Mouse (Mus musculus): Measurements from ENCODE around the gene Clec16a. TPM values are rescaled to one million over a fixed set of nuclear protein-coding genes. Genes with fewer than 3 reads are reported as not detected.
A peak's percentile ranks its signal among the peaks of the same experiment; 100 is the strongest.

The Clec16a gene
- polyA plus RNA-seq, 1 experiment, result 25.2 TPM

- Histone ChIP-seq H3K27me3 (ENCODE audit: control insufficient read depth, insufficient read depth, low read length) (no peaks in the 10 kb centered on the region), H3K27ac (ENCODE audit: control insufficient read depth, insufficient read depth, low read length) (no peak overlapping the region), H3K36me3 (ENCODE audit: control insufficient read depth, insufficient read depth, low read length) (no peaks in the 10 kb centered on the region), H3K4me3 (ENCODE audit: control insufficient read depth, insufficient read depth, low read length) (no peak overlapping the region), H3K4me1 (replicated peaks; ENCODE audit: control insufficient read depth, insufficient read depth, low read length) (peaks cover 9% of the 10 kb centered on the region)
- WGBS, result 95% methylated on average over 2 of the region's 2 CpGs
- TF ChIP-seq POLR2A (IDR thresholded peaks at IDR 0.05; ENCODE audit: control insufficient read depth, extremely low read depth, insufficient read depth, low read length, poor library complexity) (no peak), CTCF (IDR thresholded peaks at IDR 0.05; ENCODE audit: borderline replicate concordance, control insufficient read depth, extremely low read depth, insufficient read depth, low read length, poor library complexity) (no peak)
- DNase-seq, result no peak
Observed at GRCm38 (mm10) chr16:10549600-10549999, 4.5 kb downstream of the Clec16a start.

DNA sequence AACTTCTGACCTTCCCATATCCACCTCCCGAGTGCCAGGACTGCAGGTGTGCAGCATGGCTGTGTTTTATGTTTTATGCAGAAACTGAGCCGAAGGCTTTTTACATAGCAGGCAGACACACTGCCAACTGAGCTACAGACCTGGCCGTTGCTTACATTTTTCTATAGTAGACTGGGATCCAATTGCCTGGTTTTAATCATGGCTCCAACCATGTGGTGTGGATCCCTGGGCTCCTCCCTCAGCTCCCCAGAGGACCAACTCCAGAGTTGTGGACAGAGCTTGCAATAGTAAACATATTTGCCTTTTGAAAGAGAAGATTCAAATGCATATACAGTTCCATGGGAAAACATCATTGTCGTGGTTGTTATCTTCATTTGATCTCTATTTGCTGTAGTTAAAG is 6.5 kb downstream of the Clec16a start:
- Histone ChIP-seq H3K4me1 (replicated peaks; ENCODE audit: control insufficient read depth, insufficient read depth, low read length) (peaks cover 6% of the 10 kb centered on the region; the same call in 1 of the 2 replicates), H3K27me3 (ENCODE audit: control insufficient read depth, insufficient read depth, low read length) (no peaks in the 10 kb centered on the region), H3K4me3 (ENCODE audit: control insufficient read depth, insufficient read depth, low read length) (no peak overlapping the region), H3K36me3 (ENCODE audit: control insufficient read depth, insufficient read depth, low read length) (no peaks in the 10 kb centered on the region), H3K27ac (ENCODE audit: control insufficient read depth, insufficient read depth, low read length) (no peak overlapping the region)
- 77% methylated on average over 4 of the region's 4 CpGs for WGBS
- DNase-seq, result no peak
- TF ChIP-seq CTCF (IDR thresholded peaks at IDR 0.05; ENCODE audit: borderline replicate concordance, control insufficient read depth, extremely low read depth, insufficient read depth, low read length, poor library complexity) (no peak), POLR2A (IDR thresholded peaks at IDR 0.05; ENCODE audit: control insufficient read depth, extremely low read depth, insufficient read depth, low read length, poor library complexity) (no peak)

DNA sequence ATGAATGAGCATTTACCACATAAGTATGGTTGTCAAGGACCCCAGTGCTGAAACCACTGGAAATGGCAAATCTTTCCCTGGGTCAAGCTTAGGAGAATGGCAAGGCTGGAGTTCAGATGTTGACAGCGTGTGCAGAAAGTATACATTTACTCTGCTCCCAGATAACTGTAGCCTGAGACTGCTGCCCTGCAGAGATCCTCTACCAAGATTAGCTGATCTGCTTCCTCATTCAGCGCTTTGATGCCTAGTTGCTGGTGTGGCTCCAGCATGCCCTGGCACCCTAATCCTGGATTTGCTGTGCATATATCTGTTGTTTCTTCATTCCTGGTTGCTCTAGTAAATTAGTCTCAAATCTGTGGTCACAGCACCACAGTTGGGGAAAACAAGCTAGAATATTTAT is 8.7 kb downstream of the Clec16a start:
- no peak for DNase-seq
- Histone ChIP-seq H3K4me1 (replicated peaks; ENCODE audit: control insufficient read depth, insufficient read depth, low read length) (peaks cover 6% of the 10 kb centered on the region; the same call in 1 of the 2 replicates), H3K27me3 (ENCODE audit: control insufficient read depth, insufficient read depth, low read length) (no peaks in the 10 kb centered on the region), H3K27ac (ENCODE audit: control insufficient read depth, insufficient read depth, low read length) (no peak overlapping the region), H3K36me3 (ENCODE audit: control insufficient read depth, insufficient read depth, low read length) (no peaks in the 10 kb centered on the region), H3K4me3 (ENCODE audit: control insufficient read depth, insufficient read depth, low read length) (no peak overlapping the region)
- WGBS, result 19% methylated on average over 2 of the region's 2 CpGs
- TF ChIP-seq CTCF (IDR thresholded peaks at IDR 0.05; ENCODE audit: borderline replicate concordance, control insufficient read depth, extremely low read depth, insufficient read depth, low read length, poor library complexity) (no peak), POLR2A (IDR thresholded peaks at IDR 0.05; ENCODE audit: control insufficient read depth, extremely low read depth, insufficient read depth, low read length, poor library complexity) (no peak)

- WGBS, result 94% methylated on average over 8 of the region's 8 CpGs
- Histone ChIP-seq H3K27me3 (ENCODE audit: control insufficient read depth, insufficient read depth, low read length) (no peaks in the 10 kb centered on the region), H3K27ac (ENCODE audit: control insufficient read depth, insufficient read depth, low read length) (no peak overlapping the region), H3K36me3 (ENCODE audit: control insufficient read depth, insufficient read depth, low read length) (peaks cover 17% of the 10 kb centered on the region; the same call in 1 of the 2 replicates), H3K4me1 (replicated peaks; ENCODE audit: control insufficient read depth, insufficient read depth, low read length) (no peaks in the 10 kb centered on the region), H3K4me3 (ENCODE audit: control insufficient read depth, insufficient read depth, low read length) (no peak overlapping the region)
- TF ChIP-seq POLR2A (IDR thresholded peaks at IDR 0.05; ENCODE audit: control insufficient read depth, extremely low read depth, insufficient read depth, low read length, poor library complexity) (no peak), CTCF (IDR thresholded peaks at IDR 0.05; ENCODE audit: borderline replicate concordance, control insufficient read depth, extremely low read depth, insufficient read depth, low read length, poor library complexity) (no peak)
- no peak for DNase-seq
Observed at GRCm38 (mm10) chr16:10559991-10560390, 14.9 kb downstream of the Clec16a start.

DNA sequence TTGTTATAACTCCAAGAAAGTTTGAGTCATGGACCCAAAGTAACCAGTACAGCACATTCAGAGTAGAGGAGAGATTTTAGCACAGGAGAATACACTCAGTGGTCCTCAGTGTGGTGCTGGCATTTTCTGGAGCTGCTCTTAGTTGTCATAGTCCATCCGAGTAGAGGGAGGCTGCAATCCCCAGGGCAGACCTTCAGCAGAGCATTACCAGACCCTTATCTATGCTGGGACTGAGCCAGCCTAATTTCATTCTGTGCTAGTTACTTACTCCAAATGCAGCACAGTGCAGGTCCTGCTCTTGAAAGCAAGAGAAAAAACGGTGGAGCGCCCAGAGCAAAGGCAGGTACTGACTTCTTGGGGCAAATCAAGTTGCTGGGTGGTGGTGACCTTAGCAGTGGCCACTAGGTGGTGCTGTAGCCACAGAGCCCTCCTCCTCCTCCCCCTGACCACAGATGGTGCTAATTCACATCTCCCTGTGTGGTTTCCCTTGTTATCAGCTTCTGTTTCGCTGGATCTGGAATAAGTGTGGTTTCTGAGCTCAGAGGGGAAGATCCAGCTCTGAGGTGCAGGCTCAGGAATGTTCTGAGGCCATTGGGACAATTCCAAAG is 20.2 kb downstream of the Clec16a start:
- Histone ChIP-seq H3K36me3 (ENCODE audit: control insufficient read depth, insufficient read depth, low read length) (peaks cover 12% of the 10 kb centered on the region; the same call in 1 of the 2 replicates), H3K27me3 (ENCODE audit: control insufficient read depth, insufficient read depth, low read length) (no peaks in the 10 kb centered on the region), H3K27ac (ENCODE audit: control insufficient read depth, insufficient read depth, low read length) (no peak overlapping the region), H3K4me1 (replicated peaks; ENCODE audit: control insufficient read depth, insufficient read depth, low read length) (peaks cover 14% of the 10 kb centered on the region), H3K4me3 (ENCODE audit: control insufficient read depth, insufficient read depth, low read length) (no peak overlapping the region)
- TF ChIP-seq CTCF (IDR thresholded peaks at IDR 0.05; ENCODE audit: borderline replicate concordance, control insufficient read depth, extremely low read depth, insufficient read depth, low read length, poor library complexity) (peak; percentile 88), POLR2A (IDR thresholded peaks at IDR 0.05; ENCODE audit: control insufficient read depth, extremely low read depth, insufficient read depth, low read length, poor library complexity) (no peak)
- WGBS, result 42% methylated on average over 4 of the region's 4 CpGs
- DNase-seq, result peak; percentile 78

DNA sequence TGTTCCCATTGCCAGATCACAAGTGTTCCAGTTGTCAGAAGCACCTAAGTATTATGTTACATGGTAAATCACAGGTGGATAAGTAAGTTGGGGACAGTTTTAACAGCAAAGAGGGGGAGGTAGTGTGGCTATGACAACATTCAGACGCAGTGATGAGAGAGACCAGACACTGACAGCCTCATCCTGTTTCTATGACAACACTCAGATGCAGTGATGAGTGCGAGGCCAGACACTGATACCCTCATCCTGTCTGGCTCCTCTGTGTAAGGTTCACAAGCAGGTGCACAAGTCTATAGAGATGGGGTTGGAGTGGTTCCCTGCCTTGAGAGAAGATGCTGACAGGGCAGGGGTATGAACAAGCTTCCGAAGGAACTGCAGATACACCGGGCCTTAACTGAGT is 22.0 kb downstream of the Clec16a start:
- no peak overlapping the region for H3K4me3 ChIP-seq (ENCODE audit: control insufficient read depth, insufficient read depth, low read length)
- H3K27me3 ChIP-seq (ENCODE audit: control insufficient read depth, insufficient read depth, low read length), result no peaks in the 10 kb centered on the region
- H3K27ac ChIP-seq (ENCODE audit: control insufficient read depth, insufficient read depth, low read length), result no peak overlapping the region
- DNase-seq, result no peak
- WGBS, result over 99% methylated on average over 4 of the region's 4 CpGs
- peaks cover 15% of the 10 kb centered on the region for H3K4me1 ChIP-seq (replicated peaks; ENCODE audit: control insufficient read depth, insufficient read depth, low read length)
- H3K36me3 ChIP-seq (ENCODE audit: control insufficient read depth, insufficient read depth, low read length), result peaks cover 6% of the 10 kb centered on the region; the same call in 1 of the 2 replicates
- TF ChIP-seq POLR2A (IDR thresholded peaks at IDR 0.05; ENCODE audit: control insufficient read depth, extremely low read depth, insufficient read depth, low read length, poor library complexity) (no peak), CTCF (IDR thresholded peaks at IDR 0.05; ENCODE audit: borderline replicate concordance, control insufficient read depth, extremely low read depth, insufficient read depth, low read length, poor library complexity) (no peak)
